Mouse (Mus musculus) retina, postnatal 7 days (tissue): ENCODE results near the gene Col4a3bp.

Experiments used
- DNase-seq: peaks from one replicate; pipeline ENCODE4 v3.0.0-alpha.2; 2012; ENCODE audit warnings: low read depth, low spot score

The Col4a3bp gene

GRCm38 (mm10) chr13:96542081-96542889 lies at the start of gene Col4a3bp, which contains the start of gene Polk:
Gene Col4a3bp (plus strand): TSS chr13:96542618.
Gene Polk (minus strand): TSS chr13:96542579.
- peak; percentile 94 for DNase-seq

DNA sequence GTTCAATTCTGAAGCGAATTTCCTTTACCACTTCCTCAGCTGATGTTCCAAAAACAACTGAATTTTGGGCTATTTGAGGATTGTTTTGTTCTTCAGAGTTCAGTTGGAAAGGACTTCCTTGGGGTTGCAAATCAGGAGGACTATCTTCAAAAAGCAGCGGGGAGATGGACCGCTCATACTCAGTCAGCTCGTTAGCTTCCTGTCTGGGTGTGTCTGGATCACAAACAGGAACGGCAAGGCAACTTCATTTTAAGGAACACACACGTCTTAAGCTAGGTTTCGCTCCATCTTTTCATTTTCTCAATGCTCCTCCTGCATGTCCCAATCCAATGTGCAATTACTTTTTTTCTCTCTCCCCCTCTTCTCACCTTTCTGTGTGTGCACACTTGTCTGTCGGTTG lies 45.8 kb upstream of the Col4a3bp start:
- DNase-seq, result no peak

- no peak for DNase-seq
Observed at GRCm38 (mm10) chr13:96499891-96500290, 42.5 kb upstream of the Col4a3bp start.

DNA sequence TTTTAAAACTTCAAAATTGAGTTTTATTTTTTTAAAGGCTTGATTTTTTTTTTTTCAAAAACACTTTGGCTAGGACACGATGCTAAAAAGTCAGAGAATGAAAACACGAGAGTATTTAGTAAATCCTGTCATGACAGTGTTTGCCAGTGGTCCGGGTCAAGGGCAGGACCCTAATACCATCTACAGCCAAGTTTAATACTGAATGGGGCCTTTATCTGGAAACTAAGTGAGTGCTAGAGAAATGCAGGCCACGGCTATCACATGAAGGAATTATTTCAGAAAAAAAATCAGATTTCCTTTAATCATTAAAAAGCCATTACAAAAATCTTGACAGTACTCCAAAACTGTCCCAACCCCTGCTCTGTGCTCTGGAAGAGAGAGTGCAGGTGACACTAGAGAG lies 36.8 kb upstream of the Col4a3bp start:
- DNase-seq, result no peak

DNA sequence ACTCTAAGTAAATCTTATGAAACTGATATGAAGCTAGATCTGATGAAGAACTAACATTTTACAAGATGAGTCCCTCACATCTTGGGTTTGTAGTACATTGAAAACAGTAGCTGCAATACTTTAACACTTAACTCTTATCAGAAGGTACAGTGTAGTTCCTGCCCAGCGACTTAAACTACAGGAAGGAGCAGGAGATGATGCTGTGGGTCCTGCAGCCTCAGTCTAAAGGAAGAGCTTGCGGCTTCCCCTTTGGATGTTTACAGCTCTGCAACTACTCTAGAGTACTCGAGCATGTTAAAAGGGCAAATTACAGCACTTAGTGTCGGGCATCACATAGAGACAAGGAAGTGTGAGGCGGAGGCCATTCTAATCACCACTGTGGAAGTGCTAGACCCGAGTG lies 36.1 kb upstream of the Col4a3bp start:
- DNase-seq, result no peak

- DNase-seq, result no peak
Observed at GRCm38 (mm10) chr13:96507541-96507940, 34.9 kb upstream of the Col4a3bp start.

DNA sequence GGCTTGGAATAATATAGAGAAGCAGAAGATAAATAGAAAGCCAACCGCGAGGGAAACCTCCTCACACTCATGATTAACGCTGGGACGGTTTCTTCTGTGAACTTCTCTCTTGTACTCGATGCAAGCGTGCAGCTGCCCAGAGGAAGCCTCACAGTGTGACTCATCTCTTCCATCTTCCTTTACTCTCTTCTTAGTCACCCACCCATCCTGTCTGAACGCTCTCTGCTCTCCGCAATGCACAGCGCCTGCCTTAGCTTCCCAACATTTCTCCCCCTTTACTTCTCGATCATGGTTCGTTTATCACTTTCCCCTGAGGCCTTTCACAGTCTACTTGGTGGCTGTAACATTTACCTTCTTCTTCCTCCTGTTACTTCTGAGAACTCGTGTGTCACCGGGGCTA lies 31.8 kb upstream of the Col4a3bp start:
- no peak for DNase-seq

DNA sequence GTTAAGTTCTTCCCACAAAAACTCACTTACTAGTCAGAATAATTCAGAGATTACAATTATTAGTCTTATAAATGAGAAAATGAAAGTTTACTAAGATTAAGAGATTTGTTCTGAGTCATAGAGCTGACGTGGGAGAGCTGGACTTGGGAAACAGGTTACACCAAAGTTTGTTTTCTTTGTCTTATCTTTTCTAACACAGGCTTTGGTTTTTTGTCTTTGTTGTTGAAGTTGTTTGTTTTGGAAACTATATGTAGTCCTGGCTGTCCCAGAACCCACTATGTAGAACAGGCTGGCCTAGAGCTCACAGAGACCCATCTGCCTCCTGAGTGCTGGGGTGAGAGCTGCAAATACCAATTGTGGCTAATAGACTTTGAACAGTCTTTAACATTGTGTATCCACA lies 31.2 kb upstream of the Col4a3bp start:
- no peak for DNase-seq

DNA sequence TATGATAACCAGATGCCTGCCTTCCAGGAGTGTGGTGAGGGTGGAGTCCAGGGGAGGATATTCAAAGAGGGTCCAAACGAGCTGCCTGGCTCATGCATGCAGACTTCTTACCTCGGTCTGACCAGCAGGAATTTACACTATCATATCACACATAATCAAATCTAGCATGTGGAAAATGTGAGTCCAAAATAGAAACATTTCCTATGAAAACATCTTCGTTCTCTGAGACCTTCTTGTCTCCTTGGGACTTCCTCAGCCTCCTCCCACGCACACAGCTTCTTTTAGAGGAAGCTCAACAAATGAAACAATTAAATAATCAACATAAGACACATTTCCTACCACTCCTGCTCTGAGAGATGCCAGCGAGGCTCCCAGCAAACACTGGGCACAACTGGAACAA lies 30.5 kb upstream of the Col4a3bp start:
- DNase-seq, result no peak

- no peak for DNase-seq
Observed at GRCm38 (mm10) chr13:96514154-96514942, 28.1 kb upstream of the Col4a3bp start.

DNA sequence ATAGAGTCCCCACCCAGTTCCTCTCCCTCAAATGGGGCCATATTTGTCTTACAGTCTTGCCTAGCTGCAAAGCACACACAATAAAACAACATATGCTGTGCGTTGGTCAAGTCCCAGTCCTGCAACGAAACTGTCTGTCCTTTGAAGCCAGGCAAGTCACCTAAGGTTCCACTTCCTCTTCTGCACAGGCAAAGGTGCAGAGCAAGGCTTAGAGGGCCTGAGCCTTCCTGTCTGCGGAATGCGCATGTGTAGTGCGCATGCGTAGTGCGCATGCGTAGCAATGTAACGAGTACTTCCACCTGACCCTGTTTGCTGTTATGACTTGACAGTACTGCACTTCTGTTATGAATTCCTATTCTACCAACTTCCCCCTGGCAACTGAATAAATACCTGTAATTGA lies 26.2 kb upstream of the Col4a3bp start:
- no peak for DNase-seq

DNA sequence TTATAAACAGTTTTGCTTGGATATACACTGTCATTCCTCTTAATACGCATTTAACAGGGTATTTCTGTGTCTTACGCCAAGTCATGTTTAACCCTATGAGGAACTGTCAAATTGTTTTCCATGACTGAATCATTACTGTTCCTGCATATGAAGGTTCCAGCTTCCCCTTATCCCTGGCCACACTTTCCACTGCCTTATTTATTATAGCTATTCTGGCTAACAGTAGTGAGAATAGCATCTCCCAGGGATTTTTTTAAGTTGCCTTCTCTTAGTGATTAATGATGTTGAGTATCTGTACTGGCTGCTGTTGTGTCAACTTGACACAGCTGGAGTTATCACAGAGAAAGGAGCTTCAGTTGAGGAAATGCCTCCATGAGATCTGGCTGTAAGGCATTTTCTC lies 25.1 kb upstream of the Col4a3bp start:
- no peak for DNase-seq

DNA sequence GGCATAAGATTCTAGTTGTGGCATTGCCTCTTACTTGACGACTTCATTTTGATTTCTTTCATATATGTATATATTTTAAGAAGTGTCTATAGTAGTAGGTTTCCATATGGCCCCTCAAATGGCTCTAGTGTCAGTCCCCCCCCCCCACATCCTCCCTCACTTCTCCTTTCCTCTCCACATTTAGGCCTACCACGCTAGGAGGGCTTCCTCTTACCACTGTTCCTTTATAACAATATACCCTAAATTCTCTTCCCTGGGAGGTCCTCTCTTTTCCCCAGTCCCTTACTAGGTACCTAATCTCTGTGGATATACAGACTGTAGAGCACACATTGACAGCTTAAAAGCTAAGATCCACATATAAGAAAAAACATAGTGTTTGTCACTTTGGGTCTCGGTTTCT lies 21.1 kb upstream of the Col4a3bp start:
- no peak for DNase-seq

GRCm38 (mm10) chr13:96527022-96527421 lies 15.4 kb upstream of the Col4a3bp start:
- DNase-seq, result no peak

GRCm38 (mm10) chr13:96527856-96528255 lies 14.6 kb upstream of the Col4a3bp start:
- DNase-seq, result no peak

- DNase-seq, result no peak
Observed at GRCm38 (mm10) chr13:96528776-96529175, 13.6 kb upstream of the Col4a3bp start.

GRCm38 (mm10) chr13:96529542-96529941 lies 12.9 kb upstream of the Col4a3bp start:
- DNase-seq, result no peak

- no peak for DNase-seq
Observed at GRCm38 (mm10) chr13:96530064-96530463, 12.4 kb upstream of the Col4a3bp start.

DNA sequence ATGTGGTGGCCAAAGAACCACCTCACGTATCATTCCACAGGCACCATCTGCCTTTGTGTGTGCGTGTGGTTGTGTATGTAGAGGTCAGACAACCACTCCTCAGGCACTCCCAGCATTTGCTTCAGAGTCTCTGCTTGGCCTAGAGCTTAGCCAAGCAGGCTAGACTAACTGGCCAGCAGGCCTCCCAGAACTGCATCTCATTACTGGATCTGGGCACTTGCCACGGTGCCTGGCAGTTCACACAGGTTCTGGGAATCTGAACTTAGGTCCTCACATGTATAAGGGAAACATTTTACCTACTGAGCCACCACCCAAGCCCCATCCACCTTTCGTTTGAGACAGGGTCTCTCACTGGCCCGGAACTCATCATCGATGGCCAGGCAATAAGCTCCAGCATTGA lies 10.2 kb upstream of the Col4a3bp start:
- no peak for DNase-seq

DNA sequence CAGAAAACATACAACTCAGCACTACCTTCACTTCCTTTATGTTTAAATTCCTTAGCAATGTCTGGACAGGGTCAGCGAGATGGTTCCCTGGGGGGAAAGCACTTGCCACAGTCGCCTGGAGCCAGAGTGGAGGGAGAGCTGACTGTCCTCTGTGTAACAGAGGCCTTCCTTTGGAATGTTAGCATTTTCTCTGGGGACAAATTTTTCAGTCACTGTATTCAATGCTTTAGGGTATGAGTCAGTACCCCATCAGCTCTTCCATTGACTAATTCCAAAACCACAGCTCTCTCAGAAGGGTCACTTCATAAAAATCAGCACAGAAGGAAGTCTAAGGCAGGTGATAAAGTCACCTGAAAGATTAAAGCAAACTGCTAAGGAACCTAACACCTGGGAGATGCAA lies 8.7 kb upstream of the Col4a3bp start:
- DNase-seq, result no peak

DNA sequence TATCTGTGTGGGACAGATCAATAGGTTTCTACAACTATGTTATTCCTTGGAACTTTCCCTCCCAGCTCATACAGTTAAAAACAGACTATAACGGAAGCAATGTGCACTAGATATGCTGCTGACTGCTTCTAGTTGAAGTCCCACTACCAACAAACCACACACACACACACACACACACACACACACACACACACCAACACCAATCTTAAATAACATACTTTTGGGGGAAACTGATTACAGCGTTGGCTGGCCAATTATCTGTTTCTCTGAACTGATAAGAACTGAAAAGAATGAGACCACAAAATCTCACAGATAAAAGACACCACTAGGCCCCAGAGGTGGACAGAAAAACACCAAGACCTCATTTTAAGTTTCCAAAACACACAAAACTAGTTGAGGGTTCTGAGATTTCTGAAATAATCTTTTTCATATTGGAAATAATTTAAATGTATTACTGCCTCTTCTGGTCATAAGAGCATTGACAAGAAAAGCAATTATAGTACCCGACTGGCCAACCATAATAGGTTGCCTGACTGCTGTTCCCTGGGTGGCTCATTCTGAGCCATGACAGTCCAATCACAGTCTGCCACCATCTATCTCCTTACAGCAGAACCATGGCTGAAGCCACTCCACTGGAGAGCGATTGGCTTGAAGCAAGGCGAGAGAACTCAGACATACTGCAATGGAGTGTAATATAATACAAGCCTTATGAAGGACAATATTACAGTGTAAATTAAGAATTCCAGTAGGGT lies 5.4 kb upstream of the Col4a3bp start:
- no peak for DNase-seq

DNA sequence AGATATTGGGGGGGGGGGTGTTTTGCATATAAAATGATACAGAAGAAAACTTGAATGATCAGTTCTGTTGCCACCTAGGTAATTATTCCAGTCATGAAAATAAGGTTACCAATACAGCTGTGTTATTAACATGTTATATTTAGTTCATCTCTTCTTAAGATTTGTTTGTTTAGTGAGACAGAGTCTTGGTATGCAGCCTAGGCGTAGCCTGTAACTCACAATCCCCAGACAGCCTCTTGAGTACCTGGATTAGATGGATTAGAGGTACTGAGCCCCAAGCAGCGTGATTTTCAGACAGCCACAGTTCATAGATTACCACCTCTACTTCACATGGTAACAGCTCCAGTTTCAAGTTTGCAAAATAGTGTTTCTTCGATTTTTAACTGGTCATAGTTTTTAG lies 4.3 kb upstream of the Col4a3bp start:
- no peak for DNase-seq
